Mouse (Mus musculus) kidney, embryonic 14.5 days (tissue): ENCODE results near the gene Igsf6. TPM values are rescaled to one million over a fixed set of nuclear protein-coding genes. Genes with fewer than 3 reads are reported as not detected.

ENCODE experiments used
- ATAC-seq: fragments of 200-750 bp; cut with Nextera tagmentation; 2 replicates; pipeline ENCODE4 v1.8.0; 2017; ENCODE audit warnings: moderate number of reproducible peaks, mild to moderate bottlenecking, moderate TSS enrichment, moderate library complexity; ENCODE audit not compliant: low FRiP score, low TSS enrichment
- H3K27ac ChIP-seq: fragments of 300-500 bp; sonication (generic); 2 replicates; pipeline ENCODE4 v1.5.1; 2014; ENCODE audit warnings: low read depth, mild to moderate bottlenecking, low read length, moderate library complexity, mixed read lengths
- H3K27me3 ChIP-seq: fragments of 300-500 bp; sonication (generic); 2 replicates; pipeline ENCODE4 v1.6.1; 2014; ENCODE audit warnings: mild to moderate bottlenecking, low read length; ENCODE audit not compliant: control insufficient read depth, insufficient read depth
- H3K36me3 ChIP-seq: fragments of 300-500 bp; sonication (generic); 2 replicates; pipeline ENCODE4 v1.6.1; 2014; ENCODE audit warnings: low read length, mixed read lengths; ENCODE audit not compliant: control insufficient read depth, insufficient read depth
- H3K4me1 ChIP-seq: fragments of 300-500 bp; sonication (generic); 2 replicates; pipeline ENCODE4 v1.6.1; 2014; ENCODE audit warnings: low read length, mixed read lengths; ENCODE audit not compliant: control insufficient read depth, insufficient read depth
- H3K4me2 ChIP-seq: fragments of 300-500 bp; sonication (generic); replicated peaks from 2 replicates; pipeline ENCODE4 v1.6.1; 2014; ENCODE audit warnings: low read depth, mild to moderate bottlenecking, low read length
- H3K4me3 ChIP-seq: fragments of 300-500 bp; sonication (generic); 2 replicates; pipeline ENCODE4 v1.5.1; 2014; ENCODE audit warnings: mild to moderate bottlenecking, low read length
- H3K9ac ChIP-seq: fragments of 300-500 bp; sonication (generic); 2 replicates; pipeline ENCODE4 v1.6.1; 2014; ENCODE audit warnings: low read depth, mild to moderate bottlenecking, low read length, moderate library complexity
- H3K9me3 ChIP-seq: fragments of 300-500 bp; sonication (generic); 2 replicates; pipeline ENCODE4 v1.6.1; 2016; ENCODE audit warnings: low read length; ENCODE audit not compliant: control insufficient read depth
- WGBS: fragments of 180-500 bp; shearing (Covaris S2); extraction: QIAGEN DNeasy Blood & Tissue Kit; methylation state at CpG from one replicate; pipeline ENCODE4 v1.1.7; 2014; 5-methylcytosine and 5-hydroxymethylcytosine counted together
- polyA plus RNA-seq: library from polyadenylated mRNA; unstranded; fragments of >200 nt; fragmentation: Nextera tagmentation; extraction: Ambion mirVana; gene quantifications from 2 replicates; pipeline ENCODE4 v1.2.1, GENCODE M21; 2014

The Igsf6 gene
- polyA plus RNA-seq = 1.4 and 1.7 TPM in 2 replicates

DNA sequence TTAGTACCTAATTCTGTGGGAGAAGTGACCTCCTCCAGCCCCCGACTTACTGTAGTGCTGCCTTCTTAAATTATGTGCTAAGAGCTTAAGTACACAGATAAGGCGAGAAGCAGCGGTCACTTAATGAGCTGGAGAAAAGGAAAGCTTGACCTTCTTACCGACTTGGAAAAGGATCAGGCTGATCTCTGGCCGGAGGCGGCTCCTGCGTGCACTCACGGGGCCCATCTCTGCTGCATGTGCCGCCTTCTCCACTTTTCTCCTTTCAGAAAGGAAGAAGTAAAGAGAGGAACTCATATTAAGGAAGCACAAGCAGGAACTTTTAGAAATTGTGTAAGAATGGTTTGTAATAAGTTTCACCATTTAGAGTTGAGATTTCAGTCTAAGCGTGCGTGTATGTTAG is at the start of gene Igsf6:
Gene Igsf6, minus strand, starts transcription at position 292 of the 400 bp plus-strand sequence.
- H3K36me3 ChIP-seq = peaks cover 55% of the 10 kb centered on the region
- 35% methylated on average over 11 of the region's 11 CpGs for WGBS
- H3K4me3 ChIP-seq = no peak within 1 kb of the TSS
- ATAC-seq = no peak
- no peaks in the 10 kb centered on the region for H3K27me3 ChIP-seq
- H3K4me1 ChIP-seq = peaks cover 5% of the 10 kb centered on the region; the same call in 1 of the 2 replicates
- H3K9ac ChIP-seq = no peak within 1 kb of the TSS
- H3K27ac ChIP-seq = peak within 1 kb of the TSS; percentile 26; the same call in 1 of the 2 replicates
- no peak within 1 kb of the TSS for H3K4me2 ChIP-seq
- no peaks in the 10 kb centered on the region for H3K9me3 ChIP-seq

DNA sequence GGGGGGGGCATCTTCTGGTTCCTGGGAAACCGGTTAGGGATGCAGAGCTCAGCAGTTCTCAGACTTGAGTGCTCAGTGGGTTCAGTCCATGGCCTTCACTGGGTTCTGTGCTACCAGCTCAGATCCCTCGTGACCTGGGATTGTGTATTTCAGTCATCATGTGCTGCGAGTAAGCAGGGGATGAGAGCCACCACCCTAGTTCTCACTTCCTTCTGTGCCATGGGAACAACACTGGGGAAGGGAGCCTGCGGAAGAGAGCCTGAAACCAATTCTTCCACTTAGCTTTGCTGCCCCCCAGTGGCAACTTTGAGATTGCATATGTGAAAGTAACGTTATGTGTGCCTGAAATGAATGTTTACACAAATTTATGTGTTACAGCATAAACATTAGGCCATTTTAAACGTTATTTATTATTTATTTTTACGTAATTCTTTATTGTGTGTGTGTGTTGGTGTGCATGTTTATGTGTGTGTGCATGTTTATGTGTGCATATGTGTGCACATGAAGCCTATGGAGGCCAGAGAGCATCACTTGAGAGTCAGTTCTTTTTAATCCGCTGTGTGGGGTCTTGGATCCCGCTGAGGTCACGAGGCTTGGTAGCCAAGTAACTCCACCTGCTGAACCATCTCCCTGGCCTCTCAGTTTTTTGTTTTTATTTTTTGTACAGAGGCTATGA is 45.9 kb upstream of the Igsf6 start:
- Histone ChIP-seq H3K9ac (no peak overlapping the region), H3K27ac (no peak overlapping the region), H3K27me3 (no peaks in the 10 kb centered on the region), H3K4me3 (no peak overlapping the region), H3K4me1 (no peaks in the 10 kb centered on the region), H3K9me3 (no peaks in the 10 kb centered on the region), H3K36me3 (no peaks in the 10 kb centered on the region), H3K4me2 (no peak overlapping the region)
- 11% methylated on average over 10 of the region's 10 CpGs for WGBS
- ATAC-seq = peak; percentile 92

DNA sequence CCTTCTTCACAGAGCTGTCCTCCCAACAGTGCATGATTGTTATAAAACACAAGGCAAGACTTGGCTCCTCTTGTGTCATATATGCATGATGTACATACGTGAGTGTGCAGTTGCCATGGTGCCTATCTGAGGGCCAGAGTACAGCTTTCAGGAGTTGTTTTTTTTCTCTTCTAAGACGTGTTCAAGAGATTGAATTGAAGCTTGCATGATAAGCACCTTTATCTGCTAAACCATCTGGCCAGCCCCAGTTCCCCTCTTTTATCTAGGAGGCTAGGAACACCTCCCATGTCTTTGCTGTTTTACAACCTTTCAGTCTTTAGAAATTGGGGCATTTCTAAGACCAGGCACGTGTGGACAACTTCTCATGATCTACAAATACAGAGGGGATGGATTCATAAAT is 37.4 kb upstream of the Igsf6 start:
- Histone ChIP-seq H3K4me3 (no peak overlapping the region), H3K9ac (no peak overlapping the region), H3K4me1 (no peaks in the 10 kb centered on the region), H3K9me3 (no peaks in the 10 kb centered on the region), H3K27ac (no peak overlapping the region), H3K4me2 (no peak overlapping the region), H3K27me3 (no peaks in the 10 kb centered on the region), H3K36me3 (no peaks in the 10 kb centered on the region)
- ATAC-seq = peak; percentile 9; the same call in 1 of the 2 replicates
- WGBS = 42% methylated on average over 3 of the region's 3 CpGs

DNA sequence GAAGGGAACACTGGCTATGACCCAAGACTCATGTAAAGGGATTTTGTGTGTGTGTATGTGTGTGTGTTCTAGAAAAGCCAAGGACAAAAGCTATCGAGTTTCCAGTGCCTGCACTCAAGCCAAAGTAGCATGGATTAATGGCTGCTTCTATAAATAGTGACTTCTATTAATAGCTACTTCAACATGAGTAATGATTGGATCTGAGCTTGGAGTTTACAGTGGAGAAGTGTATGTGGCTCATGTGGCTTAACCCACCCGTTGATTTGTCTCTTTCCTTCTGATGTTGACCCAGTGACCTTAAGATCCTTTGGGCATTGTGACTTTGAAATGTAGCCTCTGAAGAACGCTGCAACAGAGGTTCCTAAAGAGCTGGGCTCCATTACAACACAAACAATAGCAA is 36.9 kb upstream of the Igsf6 start:
- Histone ChIP-seq H3K9me3 (no peaks in the 10 kb centered on the region), H3K4me1 (no peaks in the 10 kb centered on the region), H3K36me3 (no peaks in the 10 kb centered on the region), H3K27me3 (no peaks in the 10 kb centered on the region), H3K27ac (no peak overlapping the region), H3K4me2 (no peak overlapping the region), H3K9ac (no peak overlapping the region), H3K4me3 (no peak overlapping the region)
- WGBS = 21% methylated on average over 3 of the region's 3 CpGs
- peak; percentile 43; the same call in 1 of the 2 replicates for ATAC-seq

- Histone ChIP-seq H3K4me3 (no peak overlapping the region), H3K36me3 (no peaks in the 10 kb centered on the region), H3K27ac (no peak overlapping the region), H3K27me3 (no peaks in the 10 kb centered on the region), H3K4me2 (no peak overlapping the region), H3K9ac (no peak overlapping the region), H3K9me3 (no peaks in the 10 kb centered on the region), H3K4me1 (no peaks in the 10 kb centered on the region)
- 56% methylated on average over 3 of the region's 3 CpGs for WGBS
- no peak for ATAC-seq
These were observed 33.5 kb upstream of the Igsf6 start for GRCm38 (mm10) chr7:121107851-121108250.

- Histone ChIP-seq H3K36me3 (no peaks in the 10 kb centered on the region), H3K9ac (no peak overlapping the region), H3K9me3 (no peaks in the 10 kb centered on the region), H3K27me3 (no peaks in the 10 kb centered on the region), H3K4me2 (no peak overlapping the region), H3K27ac (no peak overlapping the region), H3K4me3 (no peak overlapping the region), H3K4me1 (no peaks in the 10 kb centered on the region)
- 81% methylated on average over 9 of the region's 10 CpGs for WGBS
- ATAC-seq = no peak
These were observed 24.4 kb upstream of the Igsf6 start for GRCm38 (mm10) chr7:121098614-121099389.

DNA sequence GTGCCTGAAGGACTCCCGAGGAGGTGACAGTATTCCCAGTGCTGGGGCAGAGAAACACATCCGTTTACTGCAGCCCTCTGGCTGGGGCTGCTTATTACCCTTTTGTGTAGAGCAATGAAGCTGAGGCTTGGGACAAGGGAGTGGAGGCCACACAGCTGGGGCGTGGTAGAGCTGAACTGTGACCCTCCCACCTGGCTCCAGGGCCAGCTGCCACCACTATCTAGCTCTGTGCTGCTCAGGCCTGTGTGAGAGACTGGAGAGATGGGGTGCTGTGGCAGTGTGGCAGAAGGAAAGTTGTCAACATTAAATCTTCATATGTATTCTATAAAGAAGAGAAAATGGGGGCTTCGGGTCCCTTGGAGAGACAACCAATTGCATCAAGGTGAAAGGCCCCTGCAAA is 18.7 kb upstream of the Igsf6 start:
- Histone ChIP-seq H3K27me3 (no peaks in the 10 kb centered on the region), H3K4me3 (no peak overlapping the region), H3K27ac (no peak overlapping the region), H3K9ac (no peak overlapping the region), H3K36me3 (no peaks in the 10 kb centered on the region), H3K9me3 (no peaks in the 10 kb centered on the region), H3K4me2 (no peak overlapping the region), H3K4me1 (no peaks in the 10 kb centered on the region)
- 40% methylated on average over 4 of the region's 4 CpGs for WGBS
- no peak for ATAC-seq

DNA sequence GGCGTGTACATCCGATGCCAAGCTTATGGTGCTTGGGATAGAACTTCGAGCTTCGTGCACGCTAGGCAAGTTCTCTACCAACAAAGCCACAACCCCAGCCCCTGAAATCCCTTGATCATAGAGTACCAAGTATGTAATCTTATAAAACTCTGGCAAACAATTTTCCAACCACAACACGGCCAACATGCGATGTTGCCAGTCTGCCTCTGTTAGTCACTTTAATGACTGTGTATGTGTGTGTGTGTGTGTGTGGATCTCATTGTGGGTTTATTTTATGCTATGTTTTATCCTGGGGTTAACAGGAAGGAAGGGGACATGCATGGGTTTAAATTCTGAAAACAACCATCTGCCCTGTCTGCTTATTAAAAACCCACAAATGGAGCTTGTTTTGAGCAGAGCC is 16.4 kb upstream of the Igsf6 start:
- Histone ChIP-seq H3K4me1 (no peaks in the 10 kb centered on the region), H3K4me2 (no peak overlapping the region), H3K36me3 (no peaks in the 10 kb centered on the region), H3K9ac (no peak overlapping the region), H3K27ac (no peak overlapping the region), H3K4me3 (no peak overlapping the region), H3K27me3 (no peaks in the 10 kb centered on the region), H3K9me3 (no peaks in the 10 kb centered on the region)
- WGBS = 89% methylated on average over 7 of the region's 7 CpGs
- ATAC-seq = no peak

GRCm38 (mm10) chr7:121088745-121089144 is 14.4 kb upstream of the Igsf6 start:
- Histone ChIP-seq H3K4me3 (no peak overlapping the region), H3K27me3 (no peaks in the 10 kb centered on the region), H3K27ac (no peak overlapping the region), H3K4me2 (no peak overlapping the region), H3K4me1 (no peaks in the 10 kb centered on the region), H3K9ac (no peak overlapping the region), H3K36me3 (no peaks in the 10 kb centered on the region), H3K9me3 (no peaks in the 10 kb centered on the region)
- WGBS = 79% methylated on average over 5 of the region's 5 CpGs
- no peak for ATAC-seq
